Mouse (Mus musculus) erythroblast, embryonic 14.5 days (primary cell): ENCODE measurements around the gene Pfkfb2. TPM values are rescaled to one million over a fixed set of nuclear protein-coding genes. Genes with fewer than 3 reads are reported as not detected.
"Not testable (repeated sequence)": the region's sequence is repeated elsewhere in the genome, so short reads cannot be mapped to it uniquely, and the experiment has no call there.

Experiments
- H3K27me3 ChIP-seq: 2 replicates; pipeline ENCODE4 v1.6.1; 2012; ENCODE audit warnings: inconsistent platforms; ENCODE audit not compliant: control insufficient read depth
- H3K36me3 ChIP-seq: 2 replicates; pipeline ENCODE4 v1.6.1; 2012; ENCODE audit warnings: mild to moderate bottlenecking, inconsistent platforms; ENCODE audit not compliant: control insufficient read depth
- H3K4me1 ChIP-seq: 2 replicates; pipeline ENCODE4 v1.6.1; 2012; ENCODE audit warnings: inconsistent platforms; ENCODE audit not compliant: control insufficient read depth
- H3K4me3 ChIP-seq: replicated peaks from 2 replicates; pipeline ENCODE3; 2012; ENCODE audit warnings: moderate library complexity, mild to moderate bottlenecking, inconsistent platforms
- H3K9me3 ChIP-seq: 2 replicates; pipeline ENCODE4 v1.6.1; 2012; ENCODE audit warnings: low read length, inconsistent platforms, mixed read lengths; ENCODE audit not compliant: control insufficient read depth
- GATA1 ChIP-seq: IDR thresholded peaks from 2 replicates; pipeline ENCODE4 v1.6.1; 2012; ENCODE audit warnings: low read length, inconsistent platforms, mixed read lengths
- TAL1 ChIP-seq: IDR thresholded peaks from 3 replicates; pipeline ENCODE4 v1.6.1; 2012; ENCODE audit warnings: low read length, inconsistent platforms, mixed read lengths
- polyA plus RNA-seq: library from polyadenylated mRNA; stranded (reverse); fragments of >175 nt; gene quantifications from 2 replicates; pipeline ENCODE4 v1.2.3, GENCODE M21; 2012

Gene Pfkfb2
- polyA plus RNA-seq, 1 experiment: 0.32 TPM

DNA sequence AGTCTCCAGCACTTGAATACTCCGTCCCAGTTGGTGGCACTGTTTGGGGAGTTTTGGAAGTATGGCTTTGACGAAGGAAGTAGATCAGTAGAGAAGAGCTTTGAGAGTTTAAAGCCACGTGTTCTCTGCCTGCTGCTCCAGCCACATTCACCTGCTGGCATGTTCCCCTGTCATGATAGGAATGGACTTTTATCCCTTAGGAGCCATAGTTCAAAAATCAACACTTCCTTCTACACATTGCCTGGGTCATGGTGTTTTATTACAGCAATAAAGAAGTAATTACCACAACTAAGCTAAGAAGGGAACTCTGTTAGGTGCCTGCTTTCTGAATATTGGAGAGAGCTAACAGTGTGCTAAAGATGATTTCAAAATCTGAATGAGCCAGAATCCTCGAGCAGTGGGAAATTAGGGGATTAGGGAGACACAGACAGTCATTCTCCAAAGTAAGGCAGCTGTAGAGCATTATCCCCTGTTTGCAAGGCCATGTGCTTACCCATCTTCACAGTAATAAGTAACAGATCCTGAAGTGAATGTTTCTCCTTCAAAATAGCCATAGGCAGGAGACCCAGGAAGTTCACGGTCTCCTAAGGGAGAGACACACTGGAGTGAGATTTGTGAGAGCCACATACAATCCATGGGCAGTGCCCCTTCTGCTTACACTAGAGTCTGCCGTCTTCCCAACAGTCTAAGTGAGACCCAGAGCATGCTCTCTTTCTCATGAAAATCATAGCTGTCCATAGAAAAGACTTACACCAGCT is 47.2 kb downstream of the Pfkfb2 start:
- Histone ChIP-seq H3K36me3 (no peaks in the 10 kb centered on the region), H3K27me3 (no peaks in the 10 kb centered on the region), H3K9me3 (no peaks in the 10 kb centered on the region), H3K4me3 (no peak overlapping the region), H3K4me1 (peaks cover 2% of the 10 kb centered on the region)
- TF ChIP-seq GATA1: no peak
- TF ChIP-seq TAL1: no peak

GRCm38 (mm10) chr1:130681075-130681474 is 48.0 kb downstream of the Pfkfb2 start:
- Histone ChIP-seq H3K36me3 (no peaks in the 10 kb centered on the region), H3K4me1 (peaks cover 2% of the 10 kb centered on the region), H3K4me3 (no peak overlapping the region), H3K9me3 (no peaks in the 10 kb centered on the region), H3K27me3 (no peaks in the 10 kb centered on the region)
- TF ChIP-seq GATA1: no peak
- no peak for TF ChIP-seq TAL1

DNA sequence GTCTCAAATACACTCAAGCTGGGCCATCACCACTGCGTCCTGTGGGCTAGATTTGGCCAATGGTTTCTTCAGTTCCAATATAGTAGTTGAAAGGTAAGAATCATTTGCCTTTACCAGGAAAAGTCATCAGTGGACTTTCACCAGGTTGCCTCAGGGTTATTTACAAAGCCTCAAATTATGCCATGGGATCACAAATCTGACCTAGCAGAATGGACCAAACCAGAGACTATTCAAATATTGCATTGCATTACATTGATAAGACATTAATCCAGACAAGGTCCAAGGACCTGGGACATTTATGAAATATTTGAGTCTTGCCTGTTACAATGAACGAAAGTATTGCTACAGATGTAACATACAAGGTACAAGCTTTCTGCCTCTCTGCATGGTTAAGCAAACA is 50.5 kb downstream of the Pfkfb2 start:
- Histone ChIP-seq H3K4me1 (peaks cover 2% of the 10 kb centered on the region), H3K36me3 (no peaks in the 10 kb centered on the region), H3K9me3 (no peaks in the 10 kb centered on the region), H3K27me3 (no peaks in the 10 kb centered on the region), H3K4me3 (no peak overlapping the region)
- TF ChIP-seq TAL1 (no peak), GATA1 (no peak)

GRCm38 (mm10) chr1:130663576-130663975 is 65.5 kb downstream of the Pfkfb2 start:
- H3K36me3 ChIP-seq, H3K9me3 ChIP-seq, H3K4me3 ChIP-seq, H3K27me3 ChIP-seq, H3K4me1 ChIP-seq: not testable (repeated sequence)

DNA sequence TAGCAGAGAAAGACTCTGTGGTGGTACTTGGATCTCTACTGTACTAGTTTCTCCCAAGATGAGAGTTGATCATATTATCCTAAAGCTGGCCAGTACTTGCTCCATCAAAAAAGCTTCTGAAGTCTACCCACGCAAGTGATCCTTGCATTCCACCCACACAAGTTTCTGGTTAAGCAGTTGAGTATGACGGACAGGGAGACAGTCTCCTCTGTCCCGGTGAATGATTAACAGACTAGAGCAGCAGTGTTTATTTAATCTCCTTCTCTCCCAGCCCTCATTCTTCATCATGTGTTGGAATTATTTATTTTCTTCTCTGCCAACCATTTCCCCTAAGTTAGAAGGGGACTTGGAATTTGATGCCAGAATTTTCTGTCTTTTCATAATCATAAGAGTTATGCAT is 67.6 kb downstream of the Pfkfb2 start, which contains the start of gene C4bp:
Gene C4bp (minus strand): TSS at position 179 of the 400 bp plus-strand sequence.
- no peaks in the 10 kb centered on the region for H3K4me1 ChIP-seq
- no peaks in the 10 kb centered on the region for H3K9me3 ChIP-seq
- no peak within 1 kb of the TSS for H3K4me3 ChIP-seq
- H3K36me3 ChIP-seq: no peaks in the 10 kb centered on the region
- TF ChIP-seq TAL1: no peak
- no peak for TF ChIP-seq GATA1
- no peaks in the 10 kb centered on the region for H3K27me3 ChIP-seq

DNA sequence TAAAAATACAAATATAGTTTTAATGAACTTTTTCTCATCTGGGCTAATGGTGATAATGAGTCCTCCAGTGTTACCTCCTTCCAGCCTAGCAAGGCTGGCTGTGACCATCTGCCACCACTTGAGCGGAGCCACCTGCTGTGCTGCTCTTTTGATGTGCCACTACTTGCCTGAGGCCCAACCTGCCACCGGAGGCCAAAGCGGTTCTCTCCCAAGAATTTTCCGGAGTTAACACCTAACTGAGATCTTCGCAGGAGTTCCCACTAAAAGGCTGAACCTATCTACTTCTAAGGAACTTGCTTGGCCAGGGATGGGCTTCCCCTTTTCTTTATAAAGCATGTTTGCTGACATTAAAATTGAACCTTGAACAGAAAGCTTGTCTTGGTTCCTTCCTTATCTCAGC is 69.4 kb downstream of the Pfkfb2 start:
- H3K4me1 ChIP-seq, H3K9me3 ChIP-seq, H3K27me3 ChIP-seq, H3K4me3 ChIP-seq, H3K36me3 ChIP-seq: not testable (repeated sequence)

DNA sequence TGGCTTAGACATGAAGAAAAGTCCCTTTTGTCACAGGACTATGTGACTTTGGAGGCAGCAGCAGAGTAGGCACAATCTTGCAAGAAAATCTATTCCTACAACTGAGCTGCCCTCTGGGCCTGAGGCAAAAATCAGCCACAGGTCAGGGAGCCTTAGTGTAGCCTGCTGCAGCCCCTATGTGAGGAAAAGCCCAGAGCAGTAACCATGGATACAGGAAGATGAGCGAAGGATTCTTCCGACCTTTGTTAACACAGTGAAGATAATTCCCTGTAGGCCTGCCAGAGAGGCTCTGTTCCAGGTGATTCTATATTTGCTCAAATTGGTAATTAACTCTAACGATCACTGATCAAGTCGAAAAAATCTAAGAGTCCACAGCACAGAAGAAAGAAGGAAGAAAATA is 85.0 kb downstream of the Pfkfb2 start:
- Histone ChIP-seq H3K4me1 (no peaks in the 10 kb centered on the region), H3K9me3 (no peaks in the 10 kb centered on the region), H3K36me3 (no peaks in the 10 kb centered on the region), H3K4me3 (no peak overlapping the region), H3K27me3 (no peaks in the 10 kb centered on the region)
- TF ChIP-seq GATA1 (no peak), TAL1 (no peak)

DNA sequence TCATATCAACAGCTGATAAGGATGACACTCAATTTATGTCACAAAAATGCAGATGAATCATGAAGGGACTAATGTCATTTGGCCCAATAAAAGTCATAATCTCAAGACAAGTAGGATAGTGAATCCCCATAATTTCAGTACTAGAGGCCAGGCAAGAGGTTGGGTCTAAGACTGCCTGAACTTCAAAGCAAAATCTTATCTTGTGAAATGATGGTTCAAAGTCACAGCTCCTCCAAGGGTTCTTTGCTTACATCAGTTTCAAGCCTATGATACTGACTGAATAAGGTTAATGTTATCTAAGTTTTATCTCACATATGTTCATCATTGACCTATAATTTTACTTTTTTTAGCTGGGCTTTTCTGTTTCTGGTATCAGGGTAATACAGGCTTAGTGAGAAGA is 88.1 kb downstream of the Pfkfb2 start:
- no peaks in the 10 kb centered on the region for H3K4me1 ChIP-seq
- no peaks in the 10 kb centered on the region for H3K36me3 ChIP-seq
- H3K27me3 ChIP-seq: no peaks in the 10 kb centered on the region
- no peaks in the 10 kb centered on the region for H3K9me3 ChIP-seq
- H3K4me3 ChIP-seq: no peak overlapping the region
- TF ChIP-seq GATA1 (no peak), TAL1 (no peak)

Other genes with a start within 250 kb of the Pfkfb2 start
- not detected in 2 replicates for gene Zp3r, start 99.6 kb downstream of the Pfkfb2 start, polyA plus RNA-seq
- not detected in 2 replicates for gene C4bp, start 67.6 kb downstream of the Pfkfb2 start, polyA plus RNA-seq
- gene Gm29427, start 13.5 kb downstream of the Pfkfb2 start, polyA plus RNA-seq: not detected in 2 replicates
- 0.54 and 0.58 TPM in 2 replicates for gene Yod1, start 11.9 kb downstream of the Pfkfb2 start, polyA plus RNA-seq
- 5.3 and 6.5 TPM in 2 replicates for gene AA986860, start 2.7 kb upstream of the Pfkfb2 start, polyA plus RNA-seq
- not detected in 2 replicates for gene Fcamr, start 71.6 kb upstream of the Pfkfb2 start, polyA plus RNA-seq
- 0.01 TPM in 1 of 2 replicates, not detected in the other for gene Pigr, start 97.4 kb upstream of the Pfkfb2 start, polyA plus RNA-seq
- gene Fcmr, start 136.4 kb upstream of the Pfkfb2 start, polyA plus RNA-seq: 0.04 TPM in 1 of 2 replicates, not detected in the other
- not detected in 2 replicates for gene Il24, start 158.2 kb upstream of the Pfkfb2 start, polyA plus RNA-seq
- gene Il20, start 182.2 kb upstream of the Pfkfb2 start, polyA plus RNA-seq: 0.05 TPM in 1 of 2 replicates, not detected in the other
- gene Il19, start 210.9 kb upstream of the Pfkfb2 start, polyA plus RNA-seq: not detected in 2 replicates